Mouse (Mus musculus) G1E (cell line): ENCODE data around the gene Sncb. TPM values are rescaled to one million over a fixed set of nuclear protein-coding genes. Genes with fewer than 3 reads are reported as not detected.

Experiments
- ATAC-seq: 2 replicates; pipeline ENCODE4 v1.8.0; 2016; ENCODE audit warnings: mild to moderate bottlenecking; ENCODE audit not compliant: insufficient number of reproducible peaks, poor library complexity, low FRiP score, severe bottlenecking; ENCODE audit errors: extremely low read depth
- DNase-seq: peaks from one replicate; pipeline ENCODE4 v3.0.0; 2012; ENCODE audit warnings: low spot score
- H3K27me3 ChIP-seq: 2 replicates; pipeline ENCODE4 v1.6.1; 2012; ENCODE audit warnings: mild to moderate bottlenecking, low read length, inconsistent platforms; ENCODE audit not compliant: insufficient read depth
- H3K36me3 ChIP-seq: replicated peaks from 2 replicates; pipeline ENCODE3; 2012; ENCODE audit warnings: mild to moderate bottlenecking, inconsistent platforms
- H3K4me1 ChIP-seq: 2 replicates; pipeline ENCODE4 v1.6.1; 2012; ENCODE audit warnings: low read depth, low read length, inconsistent platforms, mixed read lengths; ENCODE audit not compliant: insufficient read depth
- H3K4me3 ChIP-seq: 2 replicates; pipeline ENCODE4 v1.5.1; 2012; ENCODE audit warnings: low read depth, mild to moderate bottlenecking, inconsistent platforms, low read length, moderate library complexity, mixed read lengths
- H3K9me3 ChIP-seq: replicated peaks from 2 replicates; pipeline ENCODE4 v1.6.1; 2012; ENCODE audit warnings: inconsistent platforms
- CTCF ChIP-seq: IDR thresholded peaks from 2 replicates; pipeline ENCODE4 v1.5.1; 2012; ENCODE audit warnings: low read depth, low read length, inconsistent platforms, mixed read lengths
- GATA1 ChIP-seq: IDR thresholded peaks from 2 replicates; pipeline ENCODE4 v1.6.1; 2012; ENCODE audit warnings: borderline replicate concordance, low read length, inconsistent platforms, mixed read lengths
- GATA2 ChIP-seq: IDR thresholded peaks from 2 replicates; pipeline ENCODE4 v1.6.1; 2012; ENCODE audit warnings: low read depth, low read length, inconsistent platforms, borderline replicate concordance
- POLR2AphosphoS5 ChIP-seq: IDR thresholded peaks from 2 replicates; pipeline ENCODE4 v1.6.1; 2012; ENCODE audit warnings: low read depth, low read length, inconsistent platforms; ENCODE audit not compliant: insufficient replicate concordance
- TAL1 ChIP-seq: conservative IDR thresholded peaks from 2 replicates; pipeline ENCODE4 v1.6.1; 2012; ENCODE audit warnings: low read depth, low read length, inconsistent platforms, mixed read lengths
- polyA plus RNA-seq: library from polyadenylated mRNA; stranded (reverse); fragments of >175 nt; gene quantifications from 2 replicates; pipeline ENCODE4 v1.2.3, GENCODE M21; 2012
- total RNA-seq, 2 experiments: library from RNA; stranded (forward) in 1 of 2; stranded (reverse) in 1 of 2; fragments of 200-1000 nt in 1 of 2; fragments of >200 nt in 1 of 2; fragmentation: Nextera tagmentation in 1 of 2; gene quantifications; 2 replicates each; pipeline ENCODE4 v1.2.3; 2014 to 2017

Gene Sncb
- total and polyA plus RNA-seq, 3 experiments, result not detected

DNA sequence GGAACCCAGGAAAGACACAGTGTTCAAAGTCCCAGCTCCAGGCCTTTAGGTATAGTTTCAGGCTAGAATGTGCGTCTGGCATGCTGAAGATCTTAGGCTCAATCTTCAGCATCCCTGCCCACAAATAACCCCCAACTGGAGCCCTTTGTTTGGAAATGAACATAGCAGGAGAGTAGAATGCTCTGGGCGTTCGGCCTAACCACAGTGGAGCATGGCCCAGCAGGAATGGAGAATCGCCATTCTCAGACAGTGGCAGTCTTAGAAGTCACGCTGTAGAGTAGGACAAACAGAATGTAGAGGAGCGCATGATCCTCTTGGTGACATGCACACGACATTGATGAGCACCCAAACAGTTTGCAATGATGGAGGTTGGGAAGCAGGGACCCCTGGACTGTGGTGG is 5.5 kb downstream of the Sncb start:
- Histone ChIP-seq H3K4me3 (no peak overlapping the region), H3K4me1 (no peaks in the 10 kb centered on the region), H3K9me3 (peaks cover 1% of the 10 kb centered on the region; the same call in 1 of the 2 replicates), H3K27me3 (no peaks in the 10 kb centered on the region; the same call in 1 of the 2 replicates), H3K36me3 (no peaks in the 10 kb centered on the region)
- ATAC-seq (no peak), DNase-seq (no peak)
- TF ChIP-seq TAL1 (no peak), CTCF (no peak)

DNA sequence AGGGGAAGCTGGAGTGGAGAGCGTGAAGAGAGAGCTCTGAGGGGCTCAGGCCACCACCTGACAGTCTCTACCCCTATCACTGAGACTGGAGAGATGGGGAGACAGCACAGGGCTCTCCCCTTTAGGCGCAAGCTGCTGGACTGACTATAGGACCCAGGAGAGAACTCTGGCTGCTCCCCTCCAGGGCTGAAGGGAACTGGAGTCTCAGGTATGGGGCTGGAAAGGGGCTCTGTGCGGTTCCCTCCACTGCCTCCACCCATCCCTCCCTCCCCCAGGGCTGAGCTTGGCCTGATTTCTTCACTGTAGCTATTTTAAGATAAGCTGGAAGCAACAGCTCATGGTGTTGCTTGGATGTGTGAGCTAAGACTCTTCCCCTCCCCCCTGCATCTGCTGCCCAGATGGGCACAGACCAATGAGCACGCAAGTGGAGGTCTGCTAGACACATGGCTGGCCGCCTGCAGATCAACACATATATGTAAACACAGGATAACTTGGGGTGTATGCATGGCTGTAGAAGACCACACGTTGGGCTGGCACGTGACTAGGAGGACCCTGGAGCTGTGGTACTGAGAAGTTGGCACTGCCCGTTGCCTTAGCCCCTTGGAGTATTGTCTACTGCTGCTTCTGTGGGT is 6.1 kb downstream of the Sncb start:
- TF ChIP-seq GATA2 (no peak), CTCF (no peak), POLR2AphosphoS5 (no peak), TAL1 (no peak), GATA1 (no peak)
- Histone ChIP-seq H3K4me3 (no peak overlapping the region), H3K27me3 (no peaks in the 10 kb centered on the region; the same call in 1 of the 2 replicates), H3K36me3 (no peaks in the 10 kb centered on the region), H3K9me3 (no peaks in the 10 kb centered on the region), H3K4me1 (no peaks in the 10 kb centered on the region)
- ATAC-seq (no peak), DNase-seq (no peak)

DNA sequence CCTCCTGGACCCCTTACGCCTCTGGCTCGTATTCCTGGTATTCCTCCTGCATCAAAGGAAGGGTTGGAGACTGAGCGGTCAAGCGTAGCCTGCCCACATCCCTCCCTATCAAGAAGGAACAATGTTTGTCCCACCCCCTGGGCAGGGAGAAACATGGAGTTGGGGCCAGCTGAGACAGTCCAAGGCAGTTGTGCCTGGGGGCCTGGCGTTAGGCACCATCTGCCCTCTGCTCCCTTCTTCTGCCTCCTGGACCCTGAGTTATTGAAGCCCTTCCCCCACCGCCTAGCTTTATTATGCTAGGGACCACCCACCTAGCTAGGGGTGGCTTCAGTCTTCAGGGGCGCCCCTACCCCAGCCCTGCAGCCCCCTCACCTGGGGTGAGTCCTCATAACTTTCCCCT is 6.9 kb downstream of the Sncb start:
- H3K9me3 ChIP-seq, result no peaks in the 10 kb centered on the region
- H3K4me3 ChIP-seq, result no peak overlapping the region
- H3K4me1 ChIP-seq, result no peaks in the 10 kb centered on the region
- TF ChIP-seq POLR2AphosphoS5 (no peak), GATA1 (no peak), TAL1 (no peak), GATA2 (no peak)
- ATAC-seq (no peak), DNase-seq (no peak)
- no peaks in the 10 kb centered on the region; the same call in 1 of the 2 replicates for H3K27me3 ChIP-seq
- no peaks in the 10 kb centered on the region for H3K36me3 ChIP-seq

DNA sequence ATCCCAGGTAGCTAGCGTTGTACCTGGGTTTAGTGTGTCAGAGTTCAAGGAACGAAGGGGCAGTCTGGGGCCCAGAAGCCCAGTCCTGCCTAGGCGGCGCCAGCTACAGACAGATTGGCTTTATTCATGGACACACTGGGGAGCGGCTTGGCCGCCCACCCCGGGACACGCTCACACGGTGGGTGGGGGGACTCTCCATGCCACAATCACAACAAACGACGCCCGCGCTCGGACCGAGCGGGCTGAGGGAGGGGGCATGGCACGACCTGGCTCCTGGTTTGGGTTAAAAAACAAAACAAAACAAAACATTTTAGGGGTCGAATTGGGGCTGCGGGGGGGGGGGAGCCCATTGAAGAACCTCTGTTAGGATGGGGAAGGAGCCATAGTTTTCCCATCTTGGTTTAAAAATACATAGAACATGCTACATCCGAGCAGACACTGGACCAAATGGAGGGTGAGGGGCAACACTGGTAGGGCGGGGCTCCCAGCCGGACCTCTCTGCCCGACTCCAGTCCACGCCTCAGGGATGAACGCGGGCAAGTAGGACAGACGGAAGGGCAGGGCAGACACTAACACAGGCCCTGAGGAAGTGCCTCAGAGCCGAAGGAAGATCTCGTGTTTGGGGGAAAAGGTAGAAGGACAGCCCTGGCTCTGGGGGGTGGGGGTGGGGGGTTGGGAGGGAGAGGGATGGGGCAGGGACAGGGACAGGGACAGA is 7.5 kb downstream of the Sncb start:
- ATAC-seq (no peak), DNase-seq (no peak)
- Histone ChIP-seq H3K27me3 (no peaks in the 10 kb centered on the region; the same call in 1 of the 2 replicates), H3K4me1 (no peaks in the 10 kb centered on the region), H3K4me3 (no peak overlapping the region), H3K36me3 (no peaks in the 10 kb centered on the region), H3K9me3 (no peaks in the 10 kb centered on the region)
- TF ChIP-seq TAL1 (no peak), CTCF (no peak), POLR2AphosphoS5 (no peak), GATA1 (no peak), GATA2 (no peak)

DNA sequence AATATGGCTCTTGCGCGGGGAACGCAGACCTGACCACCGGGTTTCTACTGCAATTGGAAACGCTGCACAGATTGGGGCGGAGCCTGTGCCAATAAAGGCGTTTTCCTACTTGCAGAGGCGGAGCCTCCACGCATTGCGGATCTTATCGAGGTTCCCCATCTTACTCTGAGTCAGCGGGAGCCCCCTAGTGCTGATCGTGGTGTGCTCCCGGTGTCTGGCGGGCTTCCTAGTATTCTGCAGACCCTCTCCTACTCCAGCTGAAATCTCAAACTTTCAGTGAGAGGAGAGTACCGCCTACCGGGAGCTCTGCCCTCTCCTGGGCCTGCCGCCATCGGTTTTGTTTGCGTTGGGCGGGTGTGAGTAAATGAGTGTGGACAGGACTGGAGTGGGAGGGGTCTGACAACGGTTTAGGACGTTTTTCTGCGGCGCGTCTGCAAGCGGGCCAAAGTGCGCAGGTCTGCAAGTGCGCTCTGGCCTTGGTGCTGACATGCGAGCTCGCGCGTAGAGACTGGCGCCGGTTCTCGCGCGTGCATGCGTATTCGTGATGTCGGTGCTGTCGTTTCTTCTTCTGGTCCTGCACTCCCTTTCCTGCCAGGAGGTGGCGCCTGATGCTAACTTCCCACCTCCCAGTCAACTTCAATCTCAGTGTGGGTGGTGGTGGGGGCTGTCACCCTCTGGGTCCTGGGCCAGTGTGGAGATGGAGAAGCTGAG is 8.2 kb downstream of the Sncb start:
- no peak for TF ChIP-seq CTCF
- no peak for TF ChIP-seq POLR2AphosphoS5
- no peak for TF ChIP-seq TAL1
- TF ChIP-seq GATA1, result no peak
- no peak for TF ChIP-seq GATA2
- Histone ChIP-seq H3K4me1 (no peaks in the 10 kb centered on the region), H3K27me3 (no peaks in the 10 kb centered on the region; the same call in 1 of the 2 replicates), H3K36me3 (no peaks in the 10 kb centered on the region), H3K9me3 (no peaks in the 10 kb centered on the region), H3K4me3 (no peak overlapping the region)
- DNase-seq (no peak), ATAC-seq (no peak)

DNA sequence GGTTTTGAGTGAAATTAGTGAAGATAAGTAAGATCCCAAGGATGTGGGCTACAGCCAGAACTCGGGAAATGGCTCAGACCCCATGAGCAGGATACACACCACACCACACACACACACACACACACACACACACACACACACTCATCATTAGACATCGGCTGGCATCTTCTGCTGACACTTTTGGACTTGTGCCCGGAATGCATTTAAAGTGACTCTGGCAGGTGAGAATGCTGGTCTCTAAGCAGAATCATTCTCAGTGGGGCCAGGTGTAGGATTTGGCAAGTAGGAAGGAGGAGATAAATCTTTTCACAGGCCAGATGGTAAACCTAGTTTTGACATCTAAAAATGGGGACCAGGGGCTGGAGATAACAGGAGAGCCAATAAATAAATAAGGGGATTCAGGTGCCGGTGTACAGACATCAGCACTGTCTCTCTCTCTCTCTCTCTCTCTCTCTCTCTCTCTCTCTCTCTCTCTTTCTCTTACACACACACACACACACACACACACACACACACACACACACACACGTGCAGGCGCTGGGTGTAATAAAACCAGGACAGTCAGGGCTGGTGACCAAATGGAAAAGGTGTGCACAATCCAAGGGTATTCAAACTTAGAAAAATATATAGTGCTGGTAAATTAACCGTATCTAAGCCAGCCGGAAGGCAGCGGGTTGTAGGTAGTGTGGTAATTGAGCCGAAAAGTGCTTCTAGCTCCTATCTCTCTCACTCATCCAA is 9.1 kb downstream of the Sncb start:
- TF ChIP-seq GATA1, result no peak
- no peak for TF ChIP-seq CTCF
- TF ChIP-seq GATA2, result no peak
- TF ChIP-seq TAL1, result no peak
- no peak for TF ChIP-seq POLR2AphosphoS5
- Histone ChIP-seq H3K36me3 (no peaks in the 10 kb centered on the region), H3K4me3 (no peak overlapping the region), H3K4me1 (no peaks in the 10 kb centered on the region), H3K9me3 (no peaks in the 10 kb centered on the region), H3K27me3 (no peaks in the 10 kb centered on the region; the same call in 1 of the 2 replicates)
- ATAC-seq (no peak), DNase-seq (no peak)
